Mouse (Mus musculus) liver, embryonic 14.5 days (tissue): Measurements from ENCODE around the gene Mapkapk5. TPM values are rescaled to one million over a fixed set of nuclear protein-coding genes. Genes with fewer than 3 reads are reported as not detected.
A peak's percentile ranks its signal among the peaks of the same experiment; 100 is the strongest.

Experiments
- ATAC-seq: fragments of 200-750 bp; cut with Nextera tagmentation; 2 replicates; pipeline ENCODE4 v1.8.0; 2017; ENCODE audit warnings: moderate number of reproducible peaks, mild to moderate bottlenecking, moderate library complexity; ENCODE audit not compliant: insufficient read depth
- DNase-seq, 3 experiments: peaks; one replicate each; pipeline ENCODE4 v3.0.0-alpha.2; 2012 to 2013; ENCODE audit warnings: low read depth in 3 of 3, low spot score in 3 of 3
- H3K27ac ChIP-seq: fragments of 300-500 bp; sonication (generic); 2 replicates; pipeline ENCODE4 v1.5.1; 2014; ENCODE audit warnings: moderate library complexity, mild to moderate bottlenecking, control low read depth, inconsistent platforms
- H3K27me3 ChIP-seq: fragments of 300-500 bp; sonication (generic); 2 replicates; pipeline ENCODE4 v1.6.1; 2014; ENCODE audit warnings: mild to moderate bottlenecking, low read length, moderate library complexity; ENCODE audit not compliant: control insufficient read depth, insufficient read depth
- H3K36me3 ChIP-seq: fragments of 300-500 bp; sonication (generic); replicated peaks from 2 replicates; pipeline ENCODE4 v1.6.1; 2014; ENCODE audit warnings: low read depth; ENCODE audit not compliant: control insufficient read depth, insufficient read depth
- H3K4me1 ChIP-seq, 2 experiments: fragments of 200-500 bp in 1 of 2; fragments of 300-500 bp in 1 of 2; sonication (generic) in 1 of 2; replicated peaks; 2 replicates each; pipeline ENCODE4 v1.6.1; 2012 to 2014; ENCODE audit warnings: antibody characterized with exemption in 1 of 2, inconsistent platforms in 1 of 2, low read length in 1 of 2; ENCODE audit not compliant: control insufficient read depth in 2 of 2, insufficient read depth in 2 of 2
- H3K4me2 ChIP-seq: fragments of 300-500 bp; sonication (generic); 2 replicates; pipeline ENCODE4 v1.6.1; 2014; ENCODE audit warnings: low read depth, mild to moderate bottlenecking, control low read depth, moderate library complexity
- H3K4me3 ChIP-seq, 2 experiments: fragments of 200-500 bp in 1 of 2; fragments of 300-500 bp in 1 of 2; sonication (generic) in 1 of 2; 2 replicates each; pipeline ENCODE4 v1.5.1; 2012 to 2014; ENCODE audit warnings: low read depth in 2 of 2, low read length in 2 of 2, mild to moderate bottlenecking in 2 of 2, control low read depth in 1 of 2, inconsistent platforms in 1 of 2, moderate library complexity in 1 of 2; ENCODE audit not compliant: insufficient read depth in 1 of 2
- H3K9ac ChIP-seq: fragments of 300-500 bp; sonication (generic); replicated peaks from 2 replicates; pipeline ENCODE4 v1.6.1; 2014; ENCODE audit warnings: mild to moderate bottlenecking, control low read depth, moderate library complexity
- H3K9me3 ChIP-seq: fragments of 300-500 bp; sonication (generic); 2 replicates; pipeline ENCODE4 v1.6.1; 2016; ENCODE audit warnings: low read length, mixed read lengths; ENCODE audit not compliant: control insufficient read depth
- CTCF ChIP-seq: IDR thresholded peaks from 2 replicates; pipeline ENCODE4 v1.5.1; 2016; ENCODE audit warnings: antibody characterized with exemption, low read depth, control low read depth
- EP300 ChIP-seq: IDR thresholded peaks from 2 replicates; pipeline ENCODE4 v1.6.1; 2016; ENCODE audit warnings: antibody characterized with exemption, low read depth
- WGBS: fragments of 180-500 bp; shearing (Covaris S2); extraction: QIAGEN DNeasy Blood & Tissue Kit; methylation state at CpG from one replicate; pipeline ENCODE4 v1.1.7; 2014; ENCODE audit not compliant: insufficient replicate concordance; 5-methylcytosine and 5-hydroxymethylcytosine counted together
- polyA plus RNA-seq, 2 experiments: library from polyadenylated mRNA; depleted of rRNA in 1 of 2; stranded (reverse) in 1 of 2; unstranded in 1 of 2; fragments of >200 nt; fragmentation: Nextera tagmentation in 1 of 2; extraction: Ambion mirVana in 1 of 2; gene quantifications; 2 replicates each; pipeline versions ENCODE4 v1.2.1 to v1.2.3; 2012 to 2014

Gene Mapkapk5
- polyA plus RNA-seq, 2 experiments, result 22.8 to 43.4 TPM

GRCm38 (mm10) chr5:121544910-121545792 lies 554 bp downstream of the Mapkapk5 start, which contains the start of the genes Adam1a and Gm42878:
Adam1a (minus strand) TSS chr5:121545482.
Gm42878 (minus strand) TSS chr5:121545482.
- Histone ChIP-seq H3K27ac (peak within 1 kb of the TSS; percentile 72), H3K9me3 (no peaks in the 10 kb centered on the region), H3K36me3 (no peaks in the 10 kb centered on the region), H3K4me2 (peak within 1 kb of the TSS; percentile 80), H3K9ac (peak within 1 kb of the TSS; percentile 97), H3K4me1 (peaks cover 22 to 25% of the 10 kb centered on the region in 2 experiments), H3K27me3 (no peaks in the 10 kb centered on the region), H3K4me3 (peak within 1 kb of the TSS; percentile 79 to 97)
- under 1% methylated on average over 54 of the region's 97 CpGs for WGBS
- no peak for TF ChIP-seq EP300
- no peak for TF ChIP-seq CTCF
- ATAC-seq (peak; percentile 75), DNase-seq (peak in 1 of 3 experiments; percentile 40)

DNA sequence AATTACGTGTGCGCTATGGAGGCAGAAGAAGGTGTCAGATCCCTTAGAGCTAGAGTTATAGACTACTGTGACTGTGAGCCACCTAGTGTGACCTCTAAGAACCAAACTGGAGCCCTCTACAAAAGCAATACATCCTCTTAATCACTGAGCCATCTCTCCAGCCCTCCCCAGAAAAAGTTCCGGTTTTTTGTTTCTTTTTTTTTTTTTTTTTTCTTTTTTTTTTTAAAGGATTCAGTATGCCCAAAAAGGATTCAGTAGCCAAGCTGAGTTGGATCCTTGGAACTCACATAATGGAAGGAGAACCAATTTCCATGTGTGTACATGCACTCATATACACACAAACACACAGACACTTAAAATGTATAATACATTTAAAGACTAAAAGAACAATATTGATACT lies 2.3 kb downstream of the Mapkapk5 start:
- no peak for TF ChIP-seq EP300
- TF ChIP-seq CTCF, result no peak
- H3K4me2 ChIP-seq, result peak overlapping the region; percentile 80
- peaks cover 4% of the 10 kb centered on the region for H3K36me3 ChIP-seq
- H3K27me3 ChIP-seq, result no peaks in the 10 kb centered on the region
- no peak for ATAC-seq
- no peak overlapping the region for H3K27ac ChIP-seq
- no peak overlapping the region; the same call in 1 of the 2 replicates for H3K9ac ChIP-seq
- peaks cover 22 to 25% of the 10 kb centered on the region in 2 experiments for H3K4me1 ChIP-seq
- WGBS, result 77% methylated on average over 3 of the region's 3 CpGs
- no peak for DNase-seq
- no peak overlapping the region for H3K4me3 ChIP-seq
- H3K9me3 ChIP-seq, result no peaks in the 10 kb centered on the region

GRCm38 (mm10) chr5:121541235-121541634 lies 4.5 kb downstream of the Mapkapk5 start:
- Histone ChIP-seq H3K27me3 (no peaks in the 10 kb centered on the region), H3K27ac (no peak overlapping the region), H3K9me3 (no peaks in the 10 kb centered on the region), H3K4me2 (no peak overlapping the region), H3K4me3 (no peak overlapping the region), H3K36me3 (peaks cover 12% of the 10 kb centered on the region), H3K4me1 (peaks cover 12 to 19% of the 10 kb centered on the region in 2 experiments), H3K9ac (no peak overlapping the region)
- DNase-seq (no peak), ATAC-seq (no peak)
- WGBS, result 79% methylated on average over 7 of the region's 7 CpGs
- TF ChIP-seq CTCF (no peak; the same call in 1 of the 2 replicates), EP300 (no peak)

DNA sequence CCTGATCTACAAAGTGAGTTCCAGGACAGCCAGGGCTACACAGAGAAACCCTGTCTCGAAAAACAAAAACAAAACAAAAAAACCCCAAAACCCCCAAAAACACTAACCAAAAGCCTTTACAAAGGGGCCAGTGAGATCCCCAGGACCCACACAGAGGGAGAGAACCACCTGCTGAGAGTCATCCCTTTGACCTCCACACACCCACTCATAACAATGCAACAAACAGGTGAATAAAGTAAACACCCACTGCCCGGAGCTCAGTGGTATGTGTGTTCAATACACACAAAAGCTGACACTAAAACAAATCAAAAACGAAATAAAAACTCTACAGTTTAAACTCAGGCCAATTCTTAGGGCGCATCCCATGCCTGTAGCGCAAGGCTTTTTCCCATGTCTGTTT lies 5.6 kb downstream of the Mapkapk5 start:
- Histone ChIP-seq H3K27me3 (no peaks in the 10 kb centered on the region), H3K4me2 (no peak overlapping the region), H3K9ac (no peak overlapping the region), H3K4me1 (peaks cover 24 to 30% of the 10 kb centered on the region in 2 experiments), H3K9me3 (no peaks in the 10 kb centered on the region), H3K4me3 (no peak overlapping the region), H3K27ac (no peak overlapping the region), H3K36me3 (peaks cover 21% of the 10 kb centered on the region)
- 80% methylated on average over 5 of the region's 5 CpGs for WGBS
- ATAC-seq (no peak), DNase-seq (no peak)
- no peak for TF ChIP-seq CTCF
- no peak for TF ChIP-seq EP300

- Histone ChIP-seq H3K4me3 (no peak overlapping the region), H3K9me3 (no peaks in the 10 kb centered on the region), H3K36me3 (peaks cover 37% of the 10 kb centered on the region), H3K4me1 (peaks cover 18 to 21% of the 10 kb centered on the region in 2 experiments), H3K27ac (no peak overlapping the region), H3K9ac (no peak overlapping the region), H3K27me3 (no peaks in the 10 kb centered on the region), H3K4me2 (no peak overlapping the region)
- no peak for DNase-seq
- WGBS, result 85% methylated on average over 2 of the region's 2 CpGs
- TF ChIP-seq EP300 (no peak), CTCF (no peak)
- no peak for ATAC-seq
Measured at GRCm38 (mm10) chr5:121537588-121537987, 8.1 kb downstream of the Mapkapk5 start.
